Mouse (Mus musculus) ZHBTc4 (cell line): ENCODE results near the gene Bckdha.
A peak's percentile ranks its signal among the peaks of the same experiment; 100 is the strongest.

ENCODE experiments used
- DNase-seq: peaks from one replicate; pipeline ENCODE4 v3.0.0-alpha.2; 2011; ENCODE audit warnings: low read depth, low spot score

Gene Bckdha

DNA sequence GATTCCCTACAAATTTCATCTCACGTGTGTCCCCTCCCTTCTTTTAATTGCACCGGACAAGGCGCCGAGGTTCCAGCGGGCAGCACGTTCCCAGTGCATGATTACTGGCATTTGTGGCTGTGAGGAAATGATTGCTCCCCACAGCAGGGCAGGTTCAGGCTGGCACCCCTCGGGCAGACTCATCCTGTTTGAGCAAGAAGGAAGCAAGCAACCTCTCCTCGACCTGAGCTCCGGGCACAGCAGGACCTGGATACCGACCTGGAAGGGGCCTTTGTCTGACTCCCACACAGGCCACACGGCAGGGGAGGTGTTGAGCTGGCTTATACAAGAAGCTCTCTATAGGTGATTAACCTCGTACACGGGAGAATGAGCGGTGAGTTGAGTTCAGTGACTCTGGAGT lies 13.7 kb downstream of the Bckdha start:
- DNase-seq, result no peak

DNA sequence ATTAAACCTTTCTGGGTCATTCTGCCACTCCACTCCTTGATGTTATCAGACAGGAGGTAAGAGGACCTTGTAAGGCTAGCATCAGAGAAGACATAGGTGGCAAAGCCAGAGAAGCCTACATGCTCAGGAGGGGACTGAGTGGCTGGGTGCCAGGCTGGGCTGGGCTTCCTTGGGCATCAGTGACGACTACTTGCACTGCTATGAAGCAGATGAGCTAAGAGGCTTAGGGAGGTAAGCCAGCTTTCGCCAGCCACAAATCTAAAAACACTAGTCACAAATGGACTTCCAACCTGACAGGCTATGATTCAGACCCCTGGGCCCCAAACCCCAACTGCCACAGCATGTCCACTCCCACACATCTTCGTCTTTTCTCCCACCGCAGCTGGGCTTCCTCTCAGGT lies 14.2 kb downstream of the Bckdha start:
- no peak for DNase-seq

DNA sequence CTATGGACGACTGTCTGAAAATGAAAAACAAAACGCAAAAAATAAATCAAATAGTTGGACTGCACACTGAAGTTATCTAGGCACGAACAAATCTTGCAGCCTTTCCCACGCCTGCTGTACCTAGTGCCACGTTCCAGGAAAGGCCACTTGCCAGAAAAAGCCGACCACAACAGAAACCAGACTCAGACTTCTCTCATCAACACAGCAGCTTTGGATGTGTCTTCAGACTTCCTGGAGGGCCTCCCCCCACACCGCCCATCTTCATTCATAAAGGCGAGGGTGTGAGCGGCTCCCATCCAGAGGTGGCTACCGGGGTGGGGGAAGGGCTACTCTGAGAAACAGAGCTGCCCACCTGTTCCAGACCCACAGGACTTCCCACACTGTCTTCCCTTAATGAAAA lies 14.6 kb downstream of the Bckdha start:
- DNase-seq, result no peak

DNA sequence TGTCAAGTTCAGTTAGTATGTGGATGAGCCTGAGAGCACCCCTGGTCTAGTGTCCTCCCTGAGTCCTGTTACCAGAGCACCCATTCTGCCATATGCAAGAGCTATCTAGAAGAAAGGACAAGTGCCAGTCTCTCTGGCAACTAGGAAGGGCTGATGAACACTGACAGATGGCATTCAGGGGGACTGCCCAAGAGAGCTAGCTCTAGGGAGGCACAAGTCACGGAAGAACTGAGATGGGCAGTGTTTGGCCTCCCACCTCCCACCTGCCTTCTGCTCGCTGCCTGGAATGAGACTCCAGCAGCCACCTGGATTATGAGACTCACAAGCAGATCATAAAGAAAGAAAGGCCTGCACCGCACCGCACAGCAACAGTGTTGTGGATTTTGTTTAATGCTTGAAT lies 19.0 kb downstream of the Bckdha start:
- no peak for DNase-seq

DNA sequence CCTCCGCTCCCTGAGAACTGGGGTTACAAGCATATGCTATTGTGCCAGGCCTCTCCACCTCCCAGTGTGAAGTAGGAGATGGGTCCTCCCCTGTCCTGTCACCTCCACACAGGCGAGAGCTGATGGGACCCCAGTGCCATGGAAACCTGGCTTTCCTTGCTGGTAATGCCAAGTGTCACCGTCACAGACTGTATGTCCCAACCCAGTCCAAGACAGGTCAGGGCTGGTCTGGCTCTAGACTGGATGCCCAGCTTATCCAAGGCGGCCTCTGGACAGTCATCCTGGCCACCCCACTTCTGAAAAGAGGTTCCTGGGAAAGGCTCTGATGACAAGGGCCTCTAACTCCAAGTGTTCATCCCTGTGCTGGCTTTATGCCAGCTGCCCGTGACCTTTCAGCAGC lies 21.7 kb downstream of the Bckdha start:
- DNase-seq, result no peak

DNA sequence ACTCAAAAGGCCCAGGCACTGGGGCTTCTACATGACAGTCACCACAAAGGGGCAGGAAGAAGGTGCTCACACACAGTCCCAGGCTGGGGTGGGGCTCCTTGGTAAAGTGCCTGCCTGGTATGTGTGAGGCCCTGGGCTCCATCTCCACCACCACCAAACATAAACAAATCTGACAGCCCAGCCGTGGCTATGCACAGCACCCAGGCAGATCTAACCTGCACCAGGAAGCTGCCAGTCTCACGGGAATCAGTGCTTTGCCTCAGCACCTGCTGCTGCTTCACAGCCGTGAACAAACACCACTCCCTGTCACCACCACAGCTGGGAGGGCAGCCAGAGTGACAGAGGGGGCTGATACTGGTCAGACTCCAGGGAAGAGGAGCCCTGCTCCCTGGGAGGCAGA lies 22.4 kb downstream of the Bckdha start:
- no peak for DNase-seq

DNA sequence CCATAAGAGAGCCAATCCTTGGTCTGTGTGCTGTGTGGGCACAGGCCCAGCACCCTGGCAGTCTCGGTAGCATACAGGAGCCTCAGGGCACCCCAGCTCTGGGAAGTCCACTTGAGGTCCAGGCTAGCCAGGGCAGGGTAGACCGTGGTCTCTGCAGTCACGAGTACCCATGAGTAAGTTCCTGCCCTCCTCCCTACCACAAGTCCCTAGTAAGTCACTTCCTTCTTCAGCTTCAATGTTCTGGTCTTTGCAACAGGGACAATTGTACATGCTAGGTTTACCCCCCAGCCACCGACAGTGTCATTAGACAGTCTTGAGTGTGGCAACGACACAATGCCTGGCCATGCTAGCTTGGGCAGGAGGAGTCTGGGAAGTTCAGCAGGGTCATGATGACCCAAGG lies 26.1 kb downstream of the Bckdha start:
- no peak for DNase-seq

DNA sequence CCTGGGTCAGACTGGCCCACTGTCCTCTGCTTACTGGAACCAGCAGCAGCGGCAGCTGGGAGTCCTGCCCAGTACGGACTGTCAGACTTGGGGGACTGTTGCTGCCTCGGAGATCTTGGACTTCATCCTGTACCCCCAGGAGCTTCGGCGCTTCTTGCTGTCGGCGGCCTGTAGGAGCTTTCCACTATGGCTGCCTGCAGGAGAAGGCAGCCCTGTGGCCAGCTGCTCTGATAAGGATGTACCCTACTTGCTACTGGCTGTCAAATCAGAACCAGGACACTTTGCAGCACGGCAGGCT lies 30.5 kb downstream of the Bckdha start:
- no peak for DNase-seq

DNA sequence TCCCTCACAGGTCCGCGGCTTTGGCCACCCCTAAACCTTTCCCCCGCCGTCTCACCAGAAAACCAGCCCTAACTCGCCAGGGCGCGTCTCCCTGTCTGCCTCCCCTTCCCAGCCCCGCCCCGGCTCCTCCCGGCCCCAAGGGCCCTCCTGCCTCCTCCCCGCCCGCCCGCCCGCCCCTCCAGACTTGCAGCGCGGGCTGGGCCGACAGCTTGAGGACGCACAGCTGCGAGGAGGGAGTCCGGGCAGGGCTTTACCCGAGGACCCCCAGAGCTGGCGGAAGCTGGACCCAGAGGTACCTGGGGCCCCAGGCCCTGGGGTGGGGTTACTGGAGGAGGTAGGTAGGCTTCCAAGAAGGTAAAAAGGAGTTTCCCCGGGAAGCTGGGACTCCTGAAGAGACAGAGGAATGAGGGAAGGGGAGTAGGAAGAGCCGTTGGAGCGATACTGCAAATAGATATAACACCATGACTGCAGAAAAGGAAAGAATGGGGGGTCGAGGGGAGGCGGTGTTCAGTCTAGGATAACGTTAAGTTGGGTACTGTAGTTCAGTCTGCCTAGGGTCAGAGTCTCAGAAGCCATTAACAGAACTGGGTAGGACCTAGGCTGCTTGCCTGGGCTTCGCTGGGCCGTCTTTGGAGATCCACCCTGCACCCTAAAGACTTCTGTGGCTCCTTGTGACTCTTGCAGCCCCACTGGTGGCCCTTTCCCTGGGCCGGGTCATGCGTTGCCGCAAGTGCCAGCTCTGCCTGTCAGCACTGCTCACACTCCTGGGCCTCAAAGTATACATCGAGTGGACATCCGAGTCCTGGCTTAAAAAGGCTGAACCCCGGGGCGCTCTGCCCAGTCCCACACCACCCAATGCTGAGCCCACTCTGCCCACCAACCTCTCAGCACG lies 31.1 kb downstream of the Bckdha start:
- peak; percentile 82 for DNase-seq

DNA sequence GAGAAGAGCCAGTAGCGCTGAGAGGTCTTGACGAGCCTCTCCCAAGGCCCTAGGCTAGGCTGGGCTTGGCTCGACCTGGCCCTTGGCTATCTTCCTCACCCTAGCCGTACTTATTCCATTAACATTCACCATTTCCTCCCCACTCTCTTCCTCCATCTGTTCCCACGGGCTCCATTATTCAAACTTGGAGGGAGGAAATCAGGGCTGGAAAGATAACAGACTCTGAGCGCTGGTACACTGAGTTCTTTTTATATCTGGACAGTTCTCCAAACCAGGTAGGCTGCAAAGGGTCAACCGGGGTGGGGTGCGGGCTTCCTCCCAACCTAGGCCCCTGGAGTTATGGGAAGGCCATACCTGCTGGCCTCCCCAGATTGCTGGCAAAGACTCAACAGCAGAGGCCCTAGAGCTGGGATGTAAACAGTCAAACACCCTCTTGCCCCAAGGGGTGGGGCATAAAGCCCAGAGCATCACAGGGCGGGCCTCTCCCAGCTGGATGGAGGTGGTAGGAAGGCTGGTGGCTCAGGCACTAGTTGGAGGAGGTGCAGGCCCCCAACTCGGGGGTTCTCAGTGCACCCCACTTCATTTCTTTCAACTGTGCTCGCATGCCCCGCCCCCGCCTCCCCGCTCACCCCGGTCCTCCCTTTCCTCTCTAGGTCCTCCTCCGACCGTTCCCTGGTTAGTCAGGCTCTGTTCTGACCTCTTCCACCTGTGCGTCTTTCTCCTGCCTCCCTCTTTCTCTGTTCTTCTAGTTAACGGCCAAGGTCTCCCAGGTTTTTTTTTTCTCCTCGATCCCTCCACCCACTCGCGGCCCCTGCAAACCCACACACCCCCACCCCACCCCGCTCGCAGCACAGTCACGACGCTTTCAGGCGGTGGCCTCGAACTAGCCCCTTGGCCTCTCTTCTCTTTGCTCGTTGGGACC lies 32.0 kb downstream of the Bckdha start, which contains the start of gene B3gnt8:
Gene B3gnt8, plus strand, starts transcription at position 146 of the 922 bp plus-strand sequence.
- peak; percentile 39 for DNase-seq

DNA sequence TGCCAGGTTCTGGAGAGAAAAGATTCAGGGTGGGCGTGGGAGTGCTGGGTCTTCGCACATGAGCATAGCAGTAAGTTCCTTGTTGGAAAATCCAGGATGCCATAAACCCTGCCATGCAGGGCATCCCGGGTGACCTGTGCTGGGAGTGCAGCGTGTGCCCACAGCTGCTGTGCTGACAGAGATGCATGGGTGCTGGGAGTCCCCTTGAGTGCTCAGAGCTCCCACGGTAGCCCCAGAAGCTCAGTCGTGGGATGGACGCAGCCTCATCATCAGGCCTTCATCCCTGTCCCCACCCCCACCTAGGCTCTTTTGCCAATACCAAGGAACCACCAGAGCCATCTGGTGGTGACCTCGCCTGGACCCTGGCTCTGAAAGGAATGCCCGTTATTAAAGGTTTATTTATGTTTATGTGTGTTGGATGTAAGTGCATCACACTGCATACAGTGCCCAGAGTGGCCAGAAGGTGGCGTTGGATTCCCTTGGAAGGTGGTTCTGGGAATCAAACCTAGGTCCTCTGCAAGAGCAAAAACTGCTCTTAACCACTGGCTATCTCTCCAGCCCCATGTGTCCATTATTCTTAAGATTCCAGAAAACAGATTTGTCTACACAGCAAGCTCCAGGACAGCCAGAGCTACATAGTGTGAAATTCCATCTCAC lies 33.1 kb downstream of the Bckdha start:
- DNase-seq, result peak; percentile 75

DNA sequence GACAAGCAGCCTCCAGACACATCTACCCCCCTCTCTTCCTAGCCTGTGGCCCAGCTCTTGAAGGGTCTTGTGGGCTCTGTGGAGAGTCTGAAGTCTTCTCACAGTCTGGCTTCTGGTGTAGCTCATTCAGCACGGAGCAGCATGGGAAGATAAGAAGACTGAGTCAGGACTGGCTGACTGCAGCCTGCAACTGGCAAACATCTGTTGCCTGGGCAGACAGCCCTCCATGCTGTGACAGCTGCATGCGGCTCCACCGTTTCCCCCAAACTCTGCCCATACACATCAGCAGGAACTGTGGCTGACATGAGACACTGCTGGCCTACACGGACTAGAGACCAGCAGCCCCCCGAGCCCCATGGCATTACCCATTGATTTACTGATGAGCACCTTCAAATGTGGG lies 33.9 kb downstream of the Bckdha start:
- DNase-seq, result no peak

DNA sequence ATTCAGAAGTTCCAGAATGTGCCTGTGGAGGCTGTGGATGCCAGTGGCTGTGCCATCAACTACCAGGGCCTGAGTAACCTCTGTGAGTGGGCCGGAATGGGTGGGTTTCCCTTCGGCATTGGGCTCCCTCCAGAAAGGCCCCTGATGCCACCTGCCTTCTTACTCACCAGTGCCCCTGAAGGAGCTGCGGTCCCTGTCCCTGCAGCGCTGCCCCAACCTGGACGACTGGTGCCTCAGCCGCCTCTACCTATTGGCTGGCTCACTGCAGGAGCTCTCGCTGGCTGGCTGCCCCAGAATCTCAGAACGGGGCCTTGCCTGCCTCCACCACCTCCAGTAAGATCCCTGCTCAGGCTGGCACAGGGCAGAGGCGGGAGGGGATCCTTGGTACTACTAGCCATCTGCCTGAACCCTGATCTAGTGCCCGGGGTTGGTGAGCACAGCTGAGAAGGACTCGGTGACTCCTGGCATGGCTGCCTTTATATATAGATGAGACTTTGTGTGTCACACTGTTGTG lies 34.9 kb downstream of the Bckdha start:
- no peak for DNase-seq

DNA sequence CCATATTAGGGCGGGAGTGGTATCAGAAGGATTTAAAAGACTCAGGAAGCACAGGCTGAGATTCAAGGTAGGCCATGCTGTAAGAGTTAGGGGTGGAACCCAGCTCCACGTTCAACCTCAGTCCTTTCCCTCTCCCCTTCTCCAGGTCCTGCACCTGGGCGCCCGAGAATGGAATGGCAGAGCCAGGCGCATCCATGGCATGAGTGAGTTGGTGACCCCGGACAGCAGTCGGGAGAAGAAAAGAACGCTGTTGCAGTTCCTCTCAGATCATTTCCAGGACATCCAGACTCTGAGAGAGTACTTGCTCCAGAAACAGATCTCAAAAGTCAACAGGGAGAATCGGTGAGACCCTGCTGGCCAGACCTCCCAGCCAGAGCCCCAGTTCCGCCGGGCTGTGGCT lies 38.0 kb downstream of the Bckdha start:
- no peak for DNase-seq

DNA sequence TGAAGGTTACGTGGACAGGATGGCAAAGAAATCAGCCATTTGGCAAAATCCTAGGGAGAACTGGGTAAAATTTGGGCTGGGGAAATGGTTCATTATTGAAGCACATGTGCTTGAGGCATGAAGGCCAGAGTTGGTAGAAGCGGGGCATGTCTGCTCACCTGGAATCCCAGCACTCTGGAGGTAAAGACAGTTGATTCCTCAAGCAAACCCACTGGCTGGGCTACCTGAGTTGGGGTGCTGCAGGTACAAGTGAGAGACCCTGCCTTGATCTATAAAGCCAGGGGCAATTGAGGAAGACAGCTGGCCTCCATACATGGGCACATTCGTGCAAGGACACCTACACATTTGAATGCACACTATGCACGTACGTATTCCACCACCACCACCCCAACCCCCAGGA lies 38.7 kb downstream of the Bckdha start:
- no peak for DNase-seq

DNA sequence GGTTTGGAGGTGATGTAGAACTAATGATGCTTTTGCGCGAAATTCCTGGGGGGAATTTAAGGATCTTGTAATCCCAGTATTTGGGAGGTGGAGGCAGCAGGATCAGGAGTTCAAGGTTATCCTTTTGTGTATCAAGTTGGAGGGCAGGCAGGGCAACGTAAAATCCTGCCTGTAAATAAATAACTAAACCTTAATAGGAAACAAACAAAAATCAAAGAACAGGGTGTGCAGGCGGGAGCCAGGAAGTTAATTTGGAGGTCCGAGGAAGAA lies 39.1 kb downstream of the Bckdha start:
- DNase-seq, result no peak

DNA sequence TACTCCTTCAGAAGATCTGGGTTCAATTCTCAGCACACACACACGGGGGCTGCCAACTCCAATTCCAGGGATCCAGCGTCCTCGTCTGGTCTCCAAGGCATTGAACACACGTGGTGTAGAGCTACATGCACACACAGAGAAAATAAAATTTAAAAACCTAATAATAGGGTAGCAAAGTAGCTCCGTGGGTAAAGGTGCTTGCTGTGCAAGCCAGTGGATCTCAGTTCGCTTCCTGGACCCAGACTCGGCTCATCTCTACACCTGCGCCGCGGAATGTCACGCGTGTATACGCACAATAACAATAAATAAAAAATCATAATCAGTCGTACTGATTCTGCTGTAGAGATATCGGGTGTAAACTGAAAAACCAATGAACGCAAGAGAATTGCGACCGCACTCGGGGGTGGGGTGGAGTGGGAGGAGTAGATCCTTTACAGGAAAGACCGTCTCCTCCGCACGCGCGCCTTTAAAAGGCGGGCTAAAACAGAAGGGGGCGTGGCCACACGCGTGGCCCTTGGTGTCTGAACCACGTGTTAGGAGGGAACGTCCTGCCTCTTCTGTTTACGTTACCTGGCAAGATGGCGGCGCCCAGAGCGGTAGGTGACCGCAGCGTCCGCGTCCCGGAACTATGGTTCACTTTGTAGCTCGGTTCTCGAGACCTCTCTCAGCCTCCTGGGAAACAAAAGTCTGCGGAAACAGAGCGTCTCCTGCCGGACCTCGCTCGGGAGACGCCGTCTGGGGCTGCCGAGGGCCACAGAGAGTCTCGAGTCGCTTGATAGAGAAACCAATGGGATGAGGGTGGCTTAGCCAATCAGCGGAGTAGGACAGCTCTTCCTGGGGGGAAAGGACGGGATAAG lies 39.7 kb downstream of the Bckdha start, which contains the start of gene Dmac2:
Gene Dmac2, plus strand, starts transcription at position 550 of the 857 bp plus-strand sequence.
- peak; percentile 99 for DNase-seq

DNA sequence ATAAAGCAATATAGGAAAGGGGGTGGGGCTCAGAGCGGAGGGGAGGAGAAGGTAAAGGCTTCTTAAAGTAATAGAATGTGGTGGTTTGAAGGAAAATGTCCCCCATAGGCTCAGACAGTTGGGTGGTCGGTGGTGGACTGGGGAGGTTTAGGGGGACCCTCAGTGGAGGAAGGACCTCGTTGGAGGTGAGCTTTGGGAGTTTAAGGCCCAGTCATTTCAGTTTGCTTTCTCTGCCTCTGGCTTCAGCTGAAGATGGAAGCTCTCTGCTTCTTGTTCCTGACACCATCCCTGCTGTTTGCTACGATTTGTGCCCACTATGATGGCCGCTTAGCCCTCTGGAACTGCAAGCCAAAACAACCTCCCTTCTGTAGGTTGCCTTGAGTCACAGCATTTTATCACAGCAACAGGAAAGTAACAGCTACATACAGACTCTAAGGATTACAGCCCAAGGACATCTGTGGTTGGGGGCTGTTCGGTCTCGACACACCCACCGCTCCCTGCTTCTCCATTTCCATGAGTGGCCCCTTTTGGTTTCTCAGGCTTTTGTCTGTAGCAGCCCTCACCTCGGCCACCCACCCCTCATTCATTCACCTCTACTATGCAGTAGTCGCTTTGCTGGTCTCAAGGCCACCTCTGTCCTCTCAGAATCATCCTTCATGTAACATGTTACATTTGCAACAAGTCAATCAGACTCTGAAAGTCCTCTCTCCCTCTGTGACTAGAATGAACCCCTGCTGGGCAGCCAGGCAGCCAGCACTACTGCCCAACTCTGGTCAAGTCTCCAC lies 41.2 kb downstream of the Bckdha start:
- no peak for DNase-seq

DNA sequence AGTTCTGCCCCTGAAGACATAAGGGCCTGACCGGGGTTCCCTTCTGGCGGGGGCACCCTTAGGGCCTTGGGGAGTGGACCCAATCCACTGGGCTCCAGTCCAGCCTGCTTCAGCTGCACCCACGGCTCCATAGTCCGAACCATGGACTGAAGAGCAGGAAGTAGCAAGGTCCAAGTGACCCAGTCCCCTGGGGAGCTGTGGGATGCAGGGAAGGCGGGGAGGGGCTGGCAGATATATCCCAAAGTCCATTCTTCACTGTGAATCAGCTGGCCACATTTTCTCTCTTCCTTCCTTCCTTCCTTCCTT lies 43.1 kb downstream of the Bckdha start, which contains the start of gene Erich4:
Gene Erich4, minus strand, starts transcription at position 187 of the 306 bp plus-strand sequence.
- no peak for DNase-seq
